Mouse (Mus musculus) kidney, adult 8-10 months (tissue): ENCODE data around the gene Rhobtb3.
"Not testable (repeated sequence)": the region's sequence is repeated elsewhere in the genome, so short reads cannot be mapped to it uniquely, and the experiment has no call there.

ENCODE experiments used
- DNase-seq, 2 experiments: peaks; one replicate each; pipeline ENCODE4 v3.0.0; 2022

The Rhobtb3 gene

GRCm38 (mm10) chr13:75844833-75845518 lies 98.7 kb downstream of the Rhobtb3 start:
- DNase-seq = no peak

GRCm38 (mm10) chr13:75843993-75844683 lies 99.6 kb downstream of the Rhobtb3 start:
- peak in 1 of 2 experiments; percentile 24 for DNase-seq

GRCm38 (mm10) chr13:75843331-75843730 lies 100.4 kb downstream of the Rhobtb3 start:
- no peak for DNase-seq

GRCm38 (mm10) chr13:75841950-75842349 lies 101.8 kb downstream of the Rhobtb3 start:
- DNase-seq = no peak

- no peak for DNase-seq
Observed at GRCm38 (mm10) chr13:75840752-75841285, 102.9 kb downstream of the Rhobtb3 start.

- peak; percentile 85 to 92 for DNase-seq
Observed at GRCm38 (mm10) chr13:75839719-75840481, 103.8 kb downstream of the Rhobtb3 start, which contains the start of gene Glrx. Gene Glrx (plus strand): TSS chr13:75839868.

GRCm38 (mm10) chr13:75838506-75838905 lies 105.2 kb downstream of the Rhobtb3 start:
- DNase-seq = no peak

GRCm38 (mm10) chr13:75835461-75835860 lies 108.3 kb downstream of the Rhobtb3 start:
- DNase-seq = no peak

- peak in 1 of 2 experiments; percentile 29 for DNase-seq
Observed at GRCm38 (mm10) chr13:75833499-75833898, 110.2 kb downstream of the Rhobtb3 start.

GRCm38 (mm10) chr13:75832697-75833096 lies 111.0 kb downstream of the Rhobtb3 start:
- DNase-seq = no peak

GRCm38 (mm10) chr13:75831710-75832109 lies 112.0 kb downstream of the Rhobtb3 start:
- no peak for DNase-seq

GRCm38 (mm10) chr13:75830708-75831107 lies 113.0 kb downstream of the Rhobtb3 start:
- DNase-seq = no peak

- DNase-seq = no peak
Observed at GRCm38 (mm10) chr13:75825388-75825787, 118.3 kb downstream of the Rhobtb3 start.

GRCm38 (mm10) chr13:75824611-75825319 lies 119.0 kb downstream of the Rhobtb3 start:
- DNase-seq = no peak

GRCm38 (mm10) chr13:75823201-75823600 lies 120.5 kb downstream of the Rhobtb3 start:
- no peak for DNase-seq

GRCm38 (mm10) chr13:75822366-75822765 lies 121.4 kb downstream of the Rhobtb3 start:
- not testable (repeated sequence) for DNase-seq

GRCm38 (mm10) chr13:75819898-75820297 lies 123.8 kb downstream of the Rhobtb3 start:
- no peak for DNase-seq
